Mouse (Mus musculus): Measurements from ENCODE around the gene Serpinb9b. TPM values are rescaled to one million over a fixed set of nuclear protein-coding genes. Genes with fewer than 3 reads are reported as not detected.

Serpinb9b gene
- polyA plus RNA-seq (2014; fragmentation: Nextera tagmentation; extraction: Ambion mirVana), result 0.25 and 0.61 TPM in 2 replicates

- Histone ChIP-seq H3K27ac (ENCODE audit: low read depth, low read length) (no peak within 1 kb of the TSS), H3K36me3 (ENCODE audit: control insufficient read depth, insufficient read depth, low read length) (no peaks in the 10 kb centered on the region), H3K4me2 (ENCODE audit: low read length) (no peak within 1 kb of the TSS), H3K9me3 (replicated peaks; ENCODE audit: control insufficient read depth, low read length) (no peaks in the 10 kb centered on the region), H3K27me3 (replicated peaks; ENCODE audit: control insufficient read depth, insufficient read depth, low read length) (no peaks in the 10 kb centered on the region), H3K4me3 (ENCODE audit: low read depth, low read length) (no peak within 1 kb of the TSS), H3K4me1 (ENCODE audit: control insufficient read depth, insufficient read depth, low read length) (no peaks in the 10 kb centered on the region), H3K9ac (ENCODE audit: low read length) (no peak within 1 kb of the TSS)
- DNase-seq (ENCODE audit: low spot score), result no peak
- 83% methylated on average over 2 of the region's 2 CpGs for WGBS
- ATAC-seq, result no peak
Measured at GRCm38 (mm10) chr13:33027244-33027643, at the start of gene Serpinb9b. Gene Serpinb9b (plus strand): TSS chr13:33027416.

GRCm38 (mm10) chr13:32982556-32983042 lies 44.6 kb upstream of the Serpinb9b start:
- H3K36me3 ChIP-seq (ENCODE audit: control insufficient read depth, insufficient read depth, low read length), result no peaks in the 10 kb centered on the region
- H3K4me3 ChIP-seq (ENCODE audit: low read depth, low read length), result no peak overlapping the region
- H3K27ac ChIP-seq (ENCODE audit: low read depth, low read length), result no peak overlapping the region
- DNase-seq (ENCODE audit: low spot score), result no peak
- no peak overlapping the region for H3K4me2 ChIP-seq (ENCODE audit: low read length)
- WGBS, result 82% methylated on average over 4 of the region's 4 CpGs
- no peaks in the 10 kb centered on the region for H3K9me3 ChIP-seq (replicated peaks; ENCODE audit: control insufficient read depth, low read length)
- H3K4me1 ChIP-seq (ENCODE audit: control insufficient read depth, insufficient read depth, low read length), result no peaks in the 10 kb centered on the region
- no peak overlapping the region for H3K9ac ChIP-seq (ENCODE audit: low read length)
- H3K27me3 ChIP-seq (replicated peaks; ENCODE audit: control insufficient read depth, insufficient read depth, low read length), result no peaks in the 10 kb centered on the region
- no peak for ATAC-seq

- no peak for DNase-seq (ENCODE audit: low spot score)
- Histone ChIP-seq H3K27me3 (replicated peaks; ENCODE audit: control insufficient read depth, insufficient read depth, low read length) (no peaks in the 10 kb centered on the region), H3K36me3 (ENCODE audit: control insufficient read depth, insufficient read depth, low read length) (no peaks in the 10 kb centered on the region), H3K4me2 (ENCODE audit: low read length) (no peak overlapping the region), H3K9ac (ENCODE audit: low read length) (no peak overlapping the region), H3K27ac (ENCODE audit: low read depth, low read length) (no peak overlapping the region), H3K4me3 (ENCODE audit: low read depth, low read length) (no peak overlapping the region), H3K4me1 (ENCODE audit: control insufficient read depth, insufficient read depth, low read length) (no peaks in the 10 kb centered on the region), H3K9me3 (replicated peaks; ENCODE audit: control insufficient read depth, low read length) (no peaks in the 10 kb centered on the region)
- ATAC-seq, result no peak
Measured at GRCm38 (mm10) chr13:32986256-32986655, 41.0 kb upstream of the Serpinb9b start.

GRCm38 (mm10) chr13:32993152-32993893 lies 33.9 kb upstream of the Serpinb9b start:
- Histone ChIP-seq H3K4me3 (ENCODE audit: low read depth, low read length) (no peak overlapping the region), H3K36me3 (ENCODE audit: control insufficient read depth, insufficient read depth, low read length) (no peaks in the 10 kb centered on the region), H3K27ac (ENCODE audit: low read depth, low read length) (no peak overlapping the region), H3K4me1 (ENCODE audit: control insufficient read depth, insufficient read depth, low read length) (no peaks in the 10 kb centered on the region), H3K9ac (ENCODE audit: low read length) (no peak overlapping the region), H3K27me3 (replicated peaks; ENCODE audit: control insufficient read depth, insufficient read depth, low read length) (no peaks in the 10 kb centered on the region), H3K4me2 (ENCODE audit: low read length) (no peak overlapping the region), H3K9me3 (replicated peaks; ENCODE audit: control insufficient read depth, low read length) (no peaks in the 10 kb centered on the region)
- WGBS, result 82% methylated on average over 10 of the region's 10 CpGs
- DNase-seq (ENCODE audit: low spot score), result no peak
- no peak for ATAC-seq

- no peak overlapping the region for H3K4me2 ChIP-seq (ENCODE audit: low read length)
- ATAC-seq (no peak), DNase-seq (ENCODE audit: low spot score) (no peak)
- no peaks in the 10 kb centered on the region for H3K36me3 ChIP-seq (ENCODE audit: control insufficient read depth, insufficient read depth, low read length)
- no peak overlapping the region for H3K4me3 ChIP-seq (ENCODE audit: low read depth, low read length)
- no peak overlapping the region for H3K9ac ChIP-seq (ENCODE audit: low read length)
- WGBS, result 82% methylated on average over 2 of the region's 2 CpGs
- no peaks in the 10 kb centered on the region for H3K9me3 ChIP-seq (replicated peaks; ENCODE audit: control insufficient read depth, low read length)
- no peaks in the 10 kb centered on the region for H3K27me3 ChIP-seq (replicated peaks; ENCODE audit: control insufficient read depth, insufficient read depth, low read length)
- H3K27ac ChIP-seq (ENCODE audit: low read depth, low read length), result no peak overlapping the region
- no peaks in the 10 kb centered on the region for H3K4me1 ChIP-seq (ENCODE audit: control insufficient read depth, insufficient read depth, low read length)
Measured at GRCm38 (mm10) chr13:32993894-32994242, 33.3 kb upstream of the Serpinb9b start.

- H3K27me3 ChIP-seq (replicated peaks; ENCODE audit: control insufficient read depth, insufficient read depth, low read length), result no peaks in the 10 kb centered on the region
- WGBS, result 85% methylated on average over 4 of the region's 4 CpGs
- no peak for ATAC-seq
Measured at GRCm38 (mm10) chr13:32995051-32995450, 32.2 kb upstream of the Serpinb9b start.

GRCm38 (mm10) chr13:33001341-33001740 lies 25.9 kb upstream of the Serpinb9b start:
- H3K9ac ChIP-seq (ENCODE audit: low read length), result no peak overlapping the region
- no peaks in the 10 kb centered on the region for H3K9me3 ChIP-seq (replicated peaks; ENCODE audit: control insufficient read depth, low read length)
- 88% methylated on average over 5 of the region's 5 CpGs for WGBS
- ATAC-seq (no peak), DNase-seq (ENCODE audit: low spot score) (no peak)
- no peak overlapping the region for H3K4me3 ChIP-seq (ENCODE audit: low read depth, low read length)
- H3K4me2 ChIP-seq (ENCODE audit: low read length), result no peak overlapping the region
- no peaks in the 10 kb centered on the region for H3K36me3 ChIP-seq (ENCODE audit: control insufficient read depth, insufficient read depth, low read length)
- no peak overlapping the region for H3K27ac ChIP-seq (ENCODE audit: low read depth, low read length)
- no peaks in the 10 kb centered on the region for H3K27me3 ChIP-seq (replicated peaks; ENCODE audit: control insufficient read depth, insufficient read depth, low read length)
- H3K4me1 ChIP-seq (ENCODE audit: control insufficient read depth, insufficient read depth, low read length), result no peaks in the 10 kb centered on the region

More at GRCm38 (mm10) chr13:32995051-32995450, 32.2 kb upstream of the Serpinb9b start:
- H3K27ac ChIP-seq (ENCODE audit: low read depth, low read length), result no peak overlapping the region
- H3K9me3 ChIP-seq (replicated peaks; ENCODE audit: control insufficient read depth, low read length), result no peaks in the 10 kb centered on the region
- no peaks in the 10 kb centered on the region for H3K4me1 ChIP-seq (ENCODE audit: control insufficient read depth, insufficient read depth, low read length)
- no peak for DNase-seq (ENCODE audit: low spot score)
- no peaks in the 10 kb centered on the region for H3K36me3 ChIP-seq (ENCODE audit: control insufficient read depth, insufficient read depth, low read length)
- no peak overlapping the region for H3K4me2 ChIP-seq (ENCODE audit: low read length)
- H3K9ac ChIP-seq (ENCODE audit: low read length), result no peak overlapping the region
- H3K4me3 ChIP-seq (ENCODE audit: low read depth, low read length), result no peak overlapping the region

GRCm38 (mm10) chr13:33002950-33003349 lies 24.3 kb upstream of the Serpinb9b start, which contains the start of gene Serpinb9:
Gene Serpinb9 (plus strand): TSS chr13:33003250.
- Histone ChIP-seq H3K4me2 (ENCODE audit: low read length) (peak within 1 kb of the TSS; percentile 39; the same call in 1 of the 2 replicates), H3K4me3 (ENCODE audit: low read depth, low read length) (no peak within 1 kb of the TSS), H3K4me1 (ENCODE audit: control insufficient read depth, insufficient read depth, low read length) (no peaks in the 10 kb centered on the region), H3K9ac (ENCODE audit: low read length) (0 out of 2 replicates have a peak within 1 kb of the TSS, but pooled peaks have one; percentile 47), H3K9me3 (replicated peaks; ENCODE audit: control insufficient read depth, low read length) (no peaks in the 10 kb centered on the region), H3K27ac (ENCODE audit: low read depth, low read length) (no peak within 1 kb of the TSS), H3K36me3 (ENCODE audit: control insufficient read depth, insufficient read depth, low read length) (no peaks in the 10 kb centered on the region), H3K27me3 (replicated peaks; ENCODE audit: control insufficient read depth, insufficient read depth, low read length) (no peaks in the 10 kb centered on the region)
- 79% methylated on average over 3 of the region's 3 CpGs for WGBS
- no peak for DNase-seq (ENCODE audit: low spot score)
- no peak for ATAC-seq

Measured in forebrain, embryonic 14.5 days (tissue).